Mouse (Mus musculus) embryonic stem cell, embryonic (primary cell): ENCODE measurements at regions not wholly inside any gene's neighbourhood (a gene's known extent, or its start where the extent isn't known, plus 50 kb on each side); places are given as distances from the start of the nearest gene placed in this dataset.

Experiments used
- CTCF ChIA-PET, 4 experiments: fragments of 300-600 bp in 2 of 4; fragments of 350-600 bp in 2 of 4; sonication (Branson Sonifier 250); formaldehyde crosslinking; loops; one replicate each; lab custom pipeline; 2022; ENCODE audit warnings: inconsistent platforms in 2 of 4; lab: Charles Lee
- POLR2A ChIA-PET, 4 experiments: fragments of 300-600 bp in 2 of 4; fragments of 350-600 bp in 2 of 4; sonication (Branson Sonifier 250); formaldehyde crosslinking; loops; one replicate each; lab custom pipeline; 2022; ENCODE audit warnings: antibody characterized with exemption in 4 of 4, inconsistent platforms in 1 of 4; lab: Charles Lee

DNA sequence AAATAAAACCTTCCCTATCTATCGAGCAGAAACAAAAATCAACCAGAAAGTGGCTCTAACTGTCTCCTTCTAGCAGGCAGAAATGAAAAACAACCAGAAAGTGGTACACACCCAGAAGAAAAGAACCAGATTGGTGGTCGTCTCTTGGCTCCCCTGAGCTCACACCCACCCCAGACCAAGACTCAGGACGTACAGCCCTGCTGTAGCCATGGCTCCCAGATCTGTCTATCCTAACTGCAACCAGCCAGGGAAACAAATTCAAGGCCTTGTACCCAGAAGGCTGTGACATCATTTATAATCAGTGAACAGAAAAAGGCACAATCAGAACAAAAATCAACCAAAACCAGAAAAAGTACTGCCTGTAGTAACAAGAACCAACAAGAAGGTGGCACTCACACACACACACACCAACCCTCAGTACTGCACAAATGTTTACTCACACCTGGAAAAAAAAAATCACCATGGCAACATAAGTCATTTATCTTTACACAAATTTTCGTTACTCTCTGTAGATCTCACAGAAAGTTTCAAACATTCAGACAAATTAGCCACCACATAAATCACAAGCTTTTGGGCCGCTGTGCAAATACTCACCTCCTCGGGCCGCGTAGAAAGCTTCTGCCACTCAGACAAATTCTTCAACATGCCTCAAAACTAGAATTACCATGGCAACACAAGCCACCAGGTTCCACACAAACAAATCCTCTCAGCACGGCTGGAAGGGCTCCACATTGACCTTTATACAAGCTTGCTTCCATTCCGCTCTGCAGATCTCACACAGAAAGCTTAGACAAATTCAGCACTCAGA, 85.1 kb upstream of the Smlr1 start:
- POLR2A ChIA-PET, result interaction anchor here in 2 of 4 experiments (1.4 to 1.8 kb wide), 2 partner anchors 9 to 11 kb away, joined by 3 to 9 read pairs; no protein-coding TSS in a partner anchor
- CTCF ChIA-PET, result interaction anchor here (0.6 to 2.7 kb wide), 14 partner anchors 9 to 563 kb away, joined by 3 to 28 read pairs (median 3); no protein-coding TSS in a partner anchor

DNA sequence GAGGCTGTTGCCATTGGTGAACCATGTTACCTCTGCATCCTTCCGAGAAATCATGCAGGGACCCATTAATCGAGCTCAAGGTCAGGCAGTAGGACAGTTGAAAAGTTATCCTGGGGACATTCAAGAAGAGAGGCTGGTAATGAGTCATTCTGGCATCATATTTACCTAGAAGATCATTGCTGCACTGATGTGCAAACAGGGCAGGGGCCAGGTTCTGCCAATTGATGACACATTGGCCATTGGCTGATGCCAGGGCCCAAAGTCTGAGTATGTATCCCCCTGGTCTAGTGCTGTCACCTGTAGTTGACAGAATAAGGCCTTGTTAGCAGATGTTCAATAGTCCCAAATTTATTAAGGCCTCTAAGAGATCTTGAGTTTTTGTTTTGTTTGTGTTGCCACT, 83.6 kb upstream of the Smlr1 start:
- ChIA-PET POLR2A (no interaction called here), CTCF (no interaction called here)

DNA sequence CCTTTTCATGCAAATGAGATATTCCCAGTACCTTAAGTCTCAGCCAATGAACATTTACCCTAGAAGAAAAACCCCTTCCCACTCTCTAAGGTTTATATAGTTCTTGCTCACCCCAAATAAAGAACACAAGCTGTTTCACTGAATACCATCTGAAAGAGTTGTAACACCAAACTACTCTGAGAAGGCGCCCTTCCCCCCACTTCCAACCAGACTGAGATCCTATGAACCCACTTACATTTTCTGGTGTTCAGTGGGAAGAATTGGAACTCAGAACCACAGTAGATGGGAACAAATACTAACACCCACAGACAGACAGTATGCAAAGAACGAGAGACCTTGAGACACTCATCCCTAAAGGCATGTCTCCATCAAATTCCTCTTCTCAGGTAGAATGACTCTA, 65.4 kb upstream of the Smlr1 start:
- POLR2A ChIA-PET, result no interaction called here
- CTCF ChIA-PET, result no interaction called here

DNA sequence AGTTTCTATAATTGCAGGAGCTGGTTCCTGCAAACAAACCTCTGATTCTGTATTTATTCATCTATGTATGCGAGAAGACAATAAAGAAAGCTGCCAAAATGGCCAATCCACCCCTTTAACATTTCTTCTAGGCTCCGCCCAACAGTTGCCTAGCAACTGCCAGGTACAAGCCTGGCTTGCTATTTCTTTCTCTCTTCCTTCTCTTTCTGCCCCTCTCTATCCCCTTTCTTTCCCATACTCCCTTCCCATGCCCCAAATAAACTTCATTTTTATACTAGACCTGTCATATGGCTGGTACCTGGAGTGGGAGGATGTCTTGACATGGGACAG, 53.2 kb upstream of the Smlr1 start:
- ChIA-PET CTCF (interaction anchor here in 1 of 4 experiments (0.7 kb wide), 1 partner anchor 1091 kb away, joined by 3 read pairs; no protein-coding TSS in a partner anchor), POLR2A (interaction anchor here in 2 of 4 experiments (0.5 to 1.6 kb wide), 2 partner anchors 11 to 83 kb away, joined by 3 to 5 read pairs; no protein-coding TSS in a partner anchor)

DNA sequence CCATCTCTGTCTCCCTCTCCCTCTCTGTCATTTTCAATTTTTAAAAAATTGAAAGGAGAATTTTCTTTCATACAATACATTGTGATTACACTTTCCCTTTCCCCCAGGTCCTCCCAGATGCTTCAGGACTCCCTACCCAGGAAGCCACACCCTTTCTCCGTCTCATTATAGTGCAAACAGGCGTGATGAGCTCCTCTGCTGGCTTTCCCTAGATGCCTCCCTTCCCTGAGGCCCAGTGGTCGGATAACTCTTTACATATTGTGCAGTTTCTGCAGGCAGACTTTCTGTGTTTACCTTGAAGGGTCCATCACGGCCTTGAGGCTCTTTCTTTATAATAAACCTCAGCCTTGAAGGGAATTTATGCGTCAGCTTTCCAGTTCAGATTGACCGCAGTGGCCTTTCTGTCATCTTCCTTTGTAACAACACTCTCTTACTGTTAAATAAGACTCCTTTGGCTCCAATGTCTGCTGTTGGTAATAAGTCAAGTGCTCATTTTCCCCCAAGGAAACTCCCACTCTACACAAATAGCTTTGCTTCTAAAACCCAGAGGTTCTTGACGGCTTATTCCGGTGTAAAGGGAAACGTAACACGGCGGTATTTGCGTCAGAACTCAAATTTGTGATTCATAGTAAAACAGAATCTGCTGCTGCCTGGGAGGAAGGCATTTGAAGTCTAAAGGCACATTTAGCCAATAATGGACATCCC, 52.7 kb upstream of the Smlr1 start:
- POLR2A ChIA-PET, result interaction anchor here in 2 of 4 experiments (0.5 to 1.6 kb wide), 3 partner anchors 11 to 500 kb away, joined by 3 to 5 read pairs (median 3); no protein-coding TSS in a partner anchor
- CTCF ChIA-PET, result interaction anchor here in 1 of 4 experiments (0.7 kb wide), 2 partner anchors 86 to 1090 kb away, joined by 3 to 4 read pairs; no protein-coding TSS in a partner anchor
